Mouse (Mus musculus) lung, postnatal 0 days (tissue): ENCODE data around the gene H2al2a. TPM values are rescaled to one million over a fixed set of nuclear protein-coding genes. Genes with fewer than 3 reads are reported as not detected.

Experiments
- ATAC-seq: fragments of 200-750 bp; cut with Nextera tagmentation; 2 replicates; pipeline ENCODE4 v1.8.0; 2017; ENCODE audit warnings: moderate library complexity
- DNase-seq: peaks from one replicate; pipeline ENCODE4 v3.0.0-alpha.2; 2016; ENCODE audit warnings: low spot score
- H3K27ac ChIP-seq: fragments of 300-500 bp; sonication (generic); 2 replicates; pipeline ENCODE4 v1.5.1; 2014; ENCODE audit warnings: antibody characterized with exemption, mild to moderate bottlenecking, low read length, mixed read lengths
- H3K27me3 ChIP-seq: fragments of 300-500 bp; sonication (generic); replicated peaks from 2 replicates; pipeline ENCODE4 v1.6.1; 2014; ENCODE audit warnings: low read length, mixed read lengths; ENCODE audit not compliant: insufficient read depth
- H3K36me3 ChIP-seq: fragments of 300-500 bp; sonication (generic); 2 replicates; pipeline ENCODE4 v1.6.1; 2014; ENCODE audit warnings: low read length, mixed read lengths; ENCODE audit not compliant: insufficient read depth
- H3K4me1 ChIP-seq: fragments of 300-500 bp; sonication (generic); 2 replicates; pipeline ENCODE4 v1.6.1; 2014; ENCODE audit warnings: antibody characterized with exemption, low read depth, low read length, mixed read lengths; ENCODE audit not compliant: insufficient read depth
- H3K4me2 ChIP-seq: fragments of 300-500 bp; sonication (generic); replicated peaks from 2 replicates; pipeline ENCODE4 v1.6.1; 2014; ENCODE audit warnings: low read depth, mild to moderate bottlenecking, low read length, moderate library complexity, mixed read lengths
- H3K4me3 ChIP-seq: fragments of 300-500 bp; sonication (generic); 2 replicates; pipeline ENCODE4 v1.5.1; 2014; ENCODE audit warnings: low read depth, low read length
- H3K9ac ChIP-seq: fragments of 300-500 bp; sonication (generic); replicated peaks from 2 replicates; pipeline ENCODE4 v1.6.1; 2014; ENCODE audit warnings: low read depth, mild to moderate bottlenecking
- H3K9me3 ChIP-seq: fragments of 300-500 bp; sonication (generic); 2 replicates; pipeline ENCODE4 v1.6.1; 2016; ENCODE audit warnings: low read length, mixed read lengths
- CTCF ChIP-seq: IDR thresholded peaks from 2 replicates; pipeline ENCODE4 v1.5.1; 2016; ENCODE audit warnings: antibody characterized with exemption, mild to moderate bottlenecking
- EP300 ChIP-seq: IDR thresholded peaks from 2 replicates; pipeline ENCODE4 v1.6.1; 2016; ENCODE audit warnings: antibody characterized with exemption, mild to moderate bottlenecking, control low read depth
- WGBS: fragments of 180-500 bp; shearing (Covaris S2); extraction: QIAGEN DNeasy Blood & Tissue Kit; methylation state at CpG from one replicate; pipeline ENCODE4 v1.1.7; 2014; 5-methylcytosine and 5-hydroxymethylcytosine counted together
- polyA plus RNA-seq: library from polyadenylated mRNA; unstranded; fragments of >200 nt; fragmentation: Nextera tagmentation; extraction: Ambion mirVana; gene quantifications from 2 replicates; pipeline ENCODE4 v1.2.1, GENCODE M21; 2015

H2al2a gene
- polyA plus RNA-seq, 1 experiment from 2014 or later, result not detected

GRCm38 (mm10) chr2:18022886-18023285 lies 26.1 kb upstream of the H2al2a start:
- Histone ChIP-seq H3K36me3 (no peaks in the 10 kb centered on the region), H3K9ac (no peak overlapping the region), H3K27ac (no peak overlapping the region), H3K4me2 (no peak overlapping the region), H3K27me3 (no peaks in the 10 kb centered on the region), H3K4me1 (no peaks in the 10 kb centered on the region), H3K4me3 (no peak overlapping the region), H3K9me3 (no peaks in the 10 kb centered on the region)
- ATAC-seq (no peak), DNase-seq (no peak)
- WGBS, result 30% methylated on average over 1 of the region's 1 CpGs
- TF ChIP-seq EP300, result no peak
- TF ChIP-seq CTCF, result no peak

DNA sequence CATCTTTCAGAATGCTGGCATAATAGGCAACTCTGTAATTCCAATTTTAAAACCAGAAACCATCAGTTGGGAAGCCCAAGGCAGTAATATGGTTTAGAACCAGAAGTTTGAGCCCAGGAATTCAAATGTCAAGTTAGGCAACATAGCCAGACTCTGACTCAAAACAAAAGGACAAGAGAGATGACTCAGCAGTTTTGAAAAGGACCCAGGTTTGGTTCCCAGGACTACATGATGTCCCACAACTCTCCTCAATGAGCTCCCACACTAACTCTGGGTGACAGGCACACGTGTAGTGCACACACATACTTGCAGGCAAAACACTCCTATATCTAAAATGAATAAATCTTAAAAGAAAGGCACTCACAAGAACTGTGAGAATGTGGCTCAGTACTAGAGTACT lies 22.4 kb upstream of the H2al2a start:
- H3K27me3 ChIP-seq, result no peaks in the 10 kb centered on the region
- no peak for ATAC-seq
- WGBS, result 77% methylated on average over 1 of the region's 1 CpGs

DNA sequence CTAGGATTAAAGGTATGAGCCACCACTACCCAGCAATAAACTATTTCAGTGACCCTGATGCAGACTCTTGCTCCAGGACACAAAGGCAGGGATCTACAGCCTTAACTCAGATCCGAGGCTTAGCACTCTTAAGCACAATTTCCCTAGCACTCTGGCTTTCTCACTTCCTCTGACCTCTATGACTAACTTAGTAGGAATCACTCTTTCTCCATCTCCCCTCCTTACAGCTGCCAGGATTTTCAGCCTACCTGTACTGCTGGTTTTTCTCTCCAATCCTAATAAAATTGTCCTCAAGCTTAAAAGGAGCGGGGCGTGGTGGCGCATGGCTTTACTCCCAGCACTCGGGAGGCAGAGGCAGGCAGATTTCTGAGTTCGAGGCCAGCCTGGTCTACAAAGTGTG lies 20.6 kb upstream of the H2al2a start:
- DNase-seq, result no peak
- Histone ChIP-seq H3K4me3 (no peak overlapping the region), H3K4me2 (no peak overlapping the region), H3K4me1 (no peaks in the 10 kb centered on the region), H3K27ac (no peak overlapping the region), H3K27me3 (no peaks in the 10 kb centered on the region), H3K9me3 (no peaks in the 10 kb centered on the region), H3K9ac (no peak overlapping the region), H3K36me3 (no peaks in the 10 kb centered on the region)
- ATAC-seq, result no peak
- TF ChIP-seq EP300 (no peak), CTCF (no peak)
- WGBS, result 87% methylated on average over 6 of the region's 6 CpGs

More for the DNA sequence above, 22.4 kb upstream of the H2al2a start:
- Histone ChIP-seq H3K27ac (no peak overlapping the region), H3K9me3 (no peaks in the 10 kb centered on the region), H3K4me1 (no peaks in the 10 kb centered on the region), H3K4me2 (no peak overlapping the region), H3K4me3 (no peak overlapping the region), H3K9ac (no peak overlapping the region), H3K36me3 (no peaks in the 10 kb centered on the region)
- no peak for DNase-seq
- no peak for TF ChIP-seq CTCF
- TF ChIP-seq EP300, result no peak

GRCm38 (mm10) chr2:18016639-18017038 lies 19.9 kb upstream of the H2al2a start:
- Histone ChIP-seq H3K4me1 (no peaks in the 10 kb centered on the region), H3K9me3 (no peaks in the 10 kb centered on the region), H3K4me3 (no peak overlapping the region), H3K36me3 (no peaks in the 10 kb centered on the region), H3K27me3 (no peaks in the 10 kb centered on the region), H3K4me2 (no peak overlapping the region), H3K9ac (no peak overlapping the region), H3K27ac (no peak overlapping the region)
- no peak for TF ChIP-seq EP300
- no peak for TF ChIP-seq CTCF
- DNase-seq (no peak), ATAC-seq (no peak)
- 75% methylated on average over 1 of the region's 1 CpGs for WGBS

- no peaks in the 10 kb centered on the region for H3K27me3 ChIP-seq
Measured at GRCm38 (mm10) chr2:18015581-18015980, 18.8 kb upstream of the H2al2a start.

DNA sequence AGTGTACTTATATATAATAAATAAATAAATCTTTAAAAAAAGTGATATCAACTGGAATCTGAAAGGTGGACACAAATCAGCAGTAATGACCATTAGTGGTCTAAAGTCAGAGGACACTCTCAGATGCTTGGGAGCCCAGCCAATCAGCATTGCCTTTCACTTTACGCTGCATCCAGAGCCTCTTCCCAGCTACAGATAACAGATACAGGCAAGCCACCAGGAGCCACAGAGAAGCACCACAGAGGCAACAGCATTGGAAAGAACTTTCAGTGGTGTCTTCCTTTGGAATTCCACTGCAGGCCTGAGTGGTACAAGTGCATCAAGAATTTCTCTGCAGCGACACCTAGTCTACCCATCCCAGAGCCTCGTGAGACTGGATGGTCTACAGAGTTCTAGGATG lies 16.1 kb upstream of the H2al2a start:
- H3K27me3 ChIP-seq, result no peaks in the 10 kb centered on the region
- no peak for ATAC-seq
- H3K9ac ChIP-seq, result no peak overlapping the region
- TF ChIP-seq EP300 (no peak), CTCF (no peak)
- DNase-seq, result no peak
- H3K36me3 ChIP-seq, result no peaks in the 10 kb centered on the region
- no peak overlapping the region for H3K27ac ChIP-seq
- H3K4me1 ChIP-seq, result no peaks in the 10 kb centered on the region
- 79% methylated on average over 3 of the region's 3 CpGs for WGBS
- H3K4me2 ChIP-seq, result no peak overlapping the region
- no peaks in the 10 kb centered on the region for H3K9me3 ChIP-seq
- no peak overlapping the region for H3K4me3 ChIP-seq

More at GRCm38 (mm10) chr2:18015581-18015980, 18.8 kb upstream of the H2al2a start:
- 49% methylated on average over 3 of the region's 3 CpGs for WGBS
- Histone ChIP-seq H3K27ac (no peak overlapping the region), H3K9ac (no peak overlapping the region), H3K4me1 (no peaks in the 10 kb centered on the region), H3K36me3 (no peaks in the 10 kb centered on the region), H3K4me3 (no peak overlapping the region), H3K4me2 (no peak overlapping the region), H3K9me3 (no peaks in the 10 kb centered on the region)
- ATAC-seq (no peak), DNase-seq (no peak)
- TF ChIP-seq EP300 (no peak), CTCF (no peak)

DNA sequence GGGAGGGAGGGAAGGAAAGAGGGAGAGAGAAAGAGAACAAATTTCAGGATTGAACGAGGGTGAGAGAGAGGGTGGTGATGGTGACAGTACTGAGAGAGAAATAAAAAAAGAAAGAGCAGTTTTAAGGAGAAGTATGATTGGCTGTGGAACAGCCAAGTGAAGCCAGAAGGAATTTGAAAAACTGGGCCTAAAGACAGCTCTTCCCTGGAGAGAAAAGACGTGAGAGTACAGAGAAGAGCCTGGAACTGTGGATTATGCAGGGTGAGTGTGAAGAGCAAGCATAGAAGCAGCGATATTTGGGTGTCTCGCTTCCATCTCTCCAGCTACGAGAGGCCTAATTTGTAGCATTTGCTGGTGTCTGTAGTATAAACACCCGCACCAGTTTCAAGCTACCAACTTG lies 14.5 kb upstream of the H2al2a start:
- TF ChIP-seq CTCF, result no peak
- no peak for TF ChIP-seq EP300
- no peaks in the 10 kb centered on the region for H3K4me1 ChIP-seq

More for the DNA sequence above, 14.5 kb upstream of the H2al2a start:
- no peaks in the 10 kb centered on the region for H3K27me3 ChIP-seq
- H3K36me3 ChIP-seq, result no peaks in the 10 kb centered on the region
- H3K9ac ChIP-seq, result no peak overlapping the region
- H3K4me2 ChIP-seq, result no peak overlapping the region
- DNase-seq (no peak), ATAC-seq (no peak)
- no peaks in the 10 kb centered on the region for H3K9me3 ChIP-seq
- H3K27ac ChIP-seq, result no peak overlapping the region
- H3K4me3 ChIP-seq, result no peak overlapping the region
- WGBS, result 80% methylated on average over 6 of the region's 6 CpGs
